Comparison of ENCODE assay signal across 16 mouse cellular contexts in genomic region chr17:13212136-13212850, GRCm38 (mm10). TPM values are rescaled to one million over a fixed set of nuclear protein-coding genes. Genes with fewer than 3 reads are reported as not detected.
DNase-seq lines count a peak whose midpoint lies in the region; ATAC-seq lines count a peak whose summit lies in the region.
"Had no signal": no experiment of that assay in that cellular context is flagged by ENCODE, and none has a peak within 500 bp of the region (broad histone marks: within the 10 kb centered on the region; RNA-seq: fewer than 3 reads in every experiment).

No protein-coding gene starts in this region.

- peak; percentile 98 for DNase-seq in heart, adult 11 months
- DNase-seq in heart, postnatal 25 days (ENCODE audit: low spot score): no peak
- peak; percentile 30 for DNase-seq in urinary bladder, postnatal 25 days (ENCODE audit: low spot score)
- no peak for DNase-seq in urinary bladder, adult 2 months (ENCODE audit: low spot score)
- no peak for DNase-seq in adrenal gland, adult (ENCODE audit: inconsistent age in 2 of 2, low spot score in 1 of 2)
- no peak for DNase-seq in frontal cortex, postnatal 25 days (ENCODE audit: low spot score in 2 of 2)
- DNase-seq: cerebellum, postnatal 36 days; kidney, postnatal 4 days; right cerebral cortex, adult 18-20 months had no signal

- H3K4me2 ChIP-seq in lung, embryonic 16.5 days (ENCODE audit: low read depth, low read length): no peak overlapping the region

- no peaks in the 10 kb centered on the region for H3K4me1 ChIP-seq in lung, embryonic 16.5 days (replicated peaks; ENCODE audit: control insufficient read depth, insufficient read depth, low read length)

- H3K36me3 ChIP-seq in lung, embryonic 16.5 days (ENCODE audit: control insufficient read depth, insufficient read depth, low read length): no peaks in the 10 kb centered on the region

- ATAC-seq in lung, embryonic 16.5 days (ENCODE audit: low read depth): peak; percentile 45; the same call in 1 of the 2 replicates
- ATAC-seq in megakaryocyte-erythroid progenitor cell, adult 5-6 weeks (replicated peaks; ENCODE audit: low FRiP score, low TSS enrichment, poor library complexity, severe bottlenecking): no peak

- H3K9ac ChIP-seq in lung, embryonic 16.5 days (ENCODE audit: low read length): no peak overlapping the region

- H3K9me3 ChIP-seq in lung, embryonic 16.5 days (ENCODE audit: control insufficient read depth, low read length): peaks cover 53% of the 10 kb centered on the region

- no peaks in the 10 kb centered on the region for H3K27me3 ChIP-seq in lung, embryonic 16.5 days (ENCODE audit: control insufficient read depth, insufficient read depth, low read depth, low read length)

- H3K27ac ChIP-seq in lung, embryonic 16.5 days (ENCODE audit: low read length): no peak overlapping the region

- no peak overlapping the region for H3K4me3 ChIP-seq in lung, embryonic 16.5 days (ENCODE audit: low read length)
- H3K4me3 ChIP-seq: erythroblast, embryonic 14.5 days had no signal

- intact Hi-C loops in heart, postnatal 25 days (cut with DNase I): no loop called here

- 62% methylated on average over 7 of the region's 7 CpGs for WGBS in lung, embryonic 16.5 days

RNA-seq across cellular contexts. Expression of gene Smok2a, which starts 8.7 kb away (rescaled TPM):
- not detected for total RNA-seq in heart, postnatal 25 days (2021)
- polyA plus RNA-seq in urinary bladder, adult 2 months (2012; rRNA removed): not detected in 2 replicates
- polyA plus RNA-seq in lung, embryonic 16.5 days (2015; fragmentation: Nextera tagmentation; extraction: Ambion mirVana): not detected in 2 replicates
- total RNA-seq in megakaryocyte-erythroid progenitor cell, adult 5-6 weeks (2014; fragmentation: Nextera tagmentation): not detected in 2 replicates
- total RNA-seq in megakaryocyte-erythroid progenitor cell, adult 5-6 weeks (2017): not detected in 2 replicates
- total RNA-seq: megakaryocyte, adult 5-6 weeks; MEL had no signal
- polyA plus RNA-seq: erythroblast, embryonic 14.5 days; gonadal fat pad, adult 2 months; stomach, embryonic 14.5 days had no signal

RNA-seq across cellular contexts. Expression of gene Smok2b, which starts 17.8 kb away (rescaled TPM):
- not detected for total RNA-seq in heart, postnatal 25 days (2021)
- polyA plus RNA-seq in urinary bladder, adult 2 months (2012; rRNA removed): not detected in 2 replicates
- polyA plus RNA-seq in lung, embryonic 16.5 days (2015; fragmentation: Nextera tagmentation; extraction: Ambion mirVana): not detected in 2 replicates
- total RNA-seq in megakaryocyte-erythroid progenitor cell, adult 5-6 weeks (2014; fragmentation: Nextera tagmentation): not detected in 2 replicates
- not detected in 2 replicates for total RNA-seq in megakaryocyte-erythroid progenitor cell, adult 5-6 weeks (2017)
- total RNA-seq: megakaryocyte, adult 5-6 weeks; MEL had no signal
- polyA plus RNA-seq: erythroblast, embryonic 14.5 days; gonadal fat pad, adult 2 months; stomach, embryonic 14.5 days had no signal

Comparison
In these comparisons a context has a peak if more than half of its experiments do, and no peak if none do; other contexts are left out.
1. DNase-seq: peak in heart, adult 11 months (single experiment) and urinary bladder, postnatal 25 days (single experiment); none in heart, postnatal 25 days (single experiment), urinary bladder, adult 2 months (single experiment), adrenal gland, adult (0 of 2) and frontal cortex, postnatal 25 days (0 of 2).